Mouse (Mus musculus) adrenal gland, postnatal 36 days (tissue): ENCODE measurements around the gene Umad1. TPM values are rescaled to one million over a fixed set of nuclear protein-coding genes. Genes with fewer than 3 reads are reported as not detected.

Experiments
- total RNA-seq, 2 experiments: library from RNA; stranded (reverse); gene quantifications; 2 replicates each; pipeline ENCODE4 v1.2.3; 2021

The Umad1 gene
- total RNA-seq, 2 experiments from 2014 or later: 13.1 to 19.0 TPM

Other genes with a start within 250 kb of the Umad1 start
- 1 to 10 TPM; 1.5 to 2.9 TPM for gene Col28a1, start 66.7 kb upstream of the Umad1 start, total RNA-seq
- gene Mios, start 50.1 kb upstream of the Umad1 start, total RNA-seq: 10 to 100 TPM; 15.3 to 20.4 TPM
- gene Rpa3, start 115 bp upstream of the Umad1 start, total RNA-seq: 10 to 100 TPM; 19.4 to 23.0 TPM
- gene Gm45062, start 162 bp downstream of the Umad1 start, total RNA-seq: 1 to 10 TPM in 1 of 2 experiments, under 1 TPM in 1; 0.79 to 2.5 TPM